Mouse (Mus musculus): Measurements from ENCODE around the gene Tmem147.
A peak's percentile ranks its signal among the peaks of the same experiment; 100 is the strongest.

The Tmem147 gene

GRCm38 (mm10) chr7:30728214-30728613 lies 1.1 kb downstream of the Tmem147 start:
- no peak for DNase-seq (ENCODE audit: low spot score)

DNA sequence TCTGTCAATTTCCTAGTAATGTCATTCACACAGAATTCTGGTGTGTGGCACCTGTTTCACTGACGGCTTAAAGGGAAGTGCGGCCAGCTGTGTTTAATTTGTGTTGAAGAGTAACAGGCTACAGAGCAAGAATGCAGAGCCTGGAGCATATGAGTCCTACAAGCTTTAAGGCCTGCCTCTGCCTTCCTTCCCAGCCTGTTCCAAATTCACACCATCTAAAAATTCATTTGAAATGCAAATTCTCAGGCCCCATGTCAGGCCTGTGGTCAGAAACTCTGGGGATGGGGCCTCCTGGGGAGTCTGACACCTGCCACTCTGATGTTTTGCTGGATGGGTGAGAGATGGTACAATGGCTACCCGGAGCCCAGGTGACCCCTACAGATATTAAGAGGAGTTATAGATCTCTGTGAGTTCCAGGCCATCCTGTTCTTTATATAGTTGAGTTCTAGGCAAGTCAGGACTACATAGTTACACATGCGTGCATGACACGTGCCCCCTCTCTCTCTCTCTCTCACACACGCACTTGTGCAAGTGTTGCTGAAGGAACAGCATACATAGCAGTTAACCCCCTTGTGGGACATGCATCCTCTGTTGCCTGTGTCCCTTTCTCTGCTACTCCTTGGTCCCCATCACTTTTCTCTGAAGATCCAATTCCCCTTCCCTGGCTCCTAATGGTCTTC lies 5.9 kb downstream of the Tmem147 start:
- no peak for DNase-seq (ENCODE audit: low spot score)

DNA sequence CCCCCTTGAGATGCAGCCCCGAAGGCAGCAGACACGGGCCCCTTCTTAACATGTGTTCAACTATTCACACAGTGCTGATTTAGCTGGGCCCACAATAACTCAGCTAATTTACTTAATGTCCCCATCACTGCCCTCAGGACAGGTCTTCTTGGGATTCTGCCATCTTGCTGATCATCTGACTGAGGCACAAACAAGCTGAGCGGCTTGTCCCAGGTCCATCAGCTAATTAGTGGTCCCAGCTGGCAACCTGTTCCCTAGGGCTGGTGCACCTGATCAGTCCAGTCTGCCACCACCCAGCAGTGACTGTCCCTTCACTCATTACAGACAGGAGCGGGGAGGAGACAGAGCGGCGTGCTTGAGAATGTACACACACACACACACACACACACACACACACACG lies 8.1 kb downstream of the Tmem147 start:
- DNase-seq (ENCODE audit: low spot score), result no peak

- DNase-seq (ENCODE audit: low spot score), result no peak
Measured at GRCm38 (mm10) chr7:30719669-30720068, 9.7 kb downstream of the Tmem147 start.

- no peak for DNase-seq (ENCODE audit: low spot score)
Measured at GRCm38 (mm10) chr7:30717716-30718046, 11.7 kb downstream of the Tmem147 start.

GRCm38 (mm10) chr7:30717006-30717715 lies 12.2 kb downstream of the Tmem147 start:
- DNase-seq (ENCODE audit: low spot score), result peak; percentile 89

DNA sequence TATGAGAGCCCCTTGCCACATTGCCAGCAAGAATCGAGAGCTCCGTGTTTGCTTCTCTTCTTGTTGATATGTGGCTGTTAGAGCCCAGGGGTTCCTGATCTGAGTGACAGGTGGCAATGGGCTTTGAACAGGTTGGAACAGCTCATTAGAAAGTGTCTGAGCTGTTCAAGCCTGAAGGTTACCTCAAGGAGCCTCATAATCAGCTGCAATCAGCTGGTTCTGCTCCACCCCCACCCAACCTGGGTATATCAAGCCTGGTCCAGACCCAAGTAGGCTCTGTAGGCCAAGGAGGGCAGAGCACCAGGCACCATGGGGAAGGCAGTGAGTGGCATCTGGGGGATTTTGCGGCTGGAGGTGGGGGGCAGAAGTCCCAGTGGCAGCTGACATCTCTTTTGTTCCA lies 17.4 kb downstream of the Tmem147 start, which contains the start of gene Atp4a:
Atp4a (plus strand) TSS at position 268 of the 400 bp plus-strand sequence.
- DNase-seq (ENCODE audit: low spot score), result no peak

- DNase-seq (ENCODE audit: low spot score), result no peak
Measured at GRCm38 (mm10) chr7:30707441-30707840, 21.9 kb downstream of the Tmem147 start.

DNA sequence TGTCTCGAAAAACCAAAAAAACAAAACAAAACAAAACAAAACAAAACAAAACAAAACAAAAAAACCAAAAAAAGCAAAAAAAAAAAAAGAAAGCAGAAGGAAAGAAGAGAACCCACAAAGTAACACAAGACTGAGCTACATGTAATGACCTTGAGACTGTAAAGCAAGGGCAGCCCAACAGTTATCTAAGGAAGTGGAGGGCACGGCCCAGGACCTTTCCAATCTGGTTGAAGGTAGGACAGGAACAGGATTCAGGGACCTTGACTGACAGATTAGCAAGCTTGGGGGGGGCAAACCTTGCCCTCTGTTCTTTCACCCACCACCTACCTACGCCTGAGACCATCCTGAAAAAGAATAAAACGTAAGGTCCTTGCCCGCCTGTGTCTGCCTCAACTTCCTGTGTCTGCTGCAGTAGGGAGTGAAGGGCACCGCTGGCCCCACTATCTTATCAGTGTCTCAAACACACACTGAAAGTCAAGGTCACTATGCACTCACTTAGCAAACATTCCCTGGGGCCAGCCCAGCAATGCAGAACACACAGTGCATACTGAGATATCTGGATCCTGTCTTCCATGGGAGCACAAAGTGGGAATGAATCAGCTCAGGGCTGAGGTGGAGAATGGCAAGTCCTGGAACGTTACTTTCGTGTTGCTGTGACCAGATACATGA lies 23.0 kb downstream of the Tmem147 start:
- DNase-seq (ENCODE audit: low spot score), result no peak

- peak; percentile 82 for DNase-seq (ENCODE audit: low spot score)
Measured at GRCm38 (mm10) chr7:30698589-30698988, 30.8 kb downstream of the Tmem147 start, which contains the start of gene 2200002J24Rik. TSS of gene 2200002J24Rik (plus strand) at chr7:30698926.

DNA sequence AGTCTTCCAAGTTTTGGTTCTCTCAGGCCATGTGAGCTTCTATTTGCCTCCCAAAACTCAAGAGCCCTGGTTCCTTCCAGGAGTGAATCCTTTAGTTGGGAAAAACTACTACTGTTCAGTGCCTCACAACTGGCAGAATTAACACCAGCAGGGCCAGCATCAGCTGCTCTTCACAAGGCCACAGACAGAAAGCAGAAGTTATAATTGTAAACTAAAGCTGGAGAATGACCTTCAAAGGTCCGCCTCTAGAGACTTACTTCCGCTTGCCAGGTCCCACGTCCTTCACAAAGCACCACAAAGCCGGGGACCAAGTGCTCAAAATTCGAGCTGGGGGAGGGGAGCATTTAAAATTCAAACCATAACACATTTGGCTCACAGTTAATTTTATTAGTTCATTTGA lies 31.2 kb downstream of the Tmem147 start:
- no peak for DNase-seq (ENCODE audit: low spot score)

DNA sequence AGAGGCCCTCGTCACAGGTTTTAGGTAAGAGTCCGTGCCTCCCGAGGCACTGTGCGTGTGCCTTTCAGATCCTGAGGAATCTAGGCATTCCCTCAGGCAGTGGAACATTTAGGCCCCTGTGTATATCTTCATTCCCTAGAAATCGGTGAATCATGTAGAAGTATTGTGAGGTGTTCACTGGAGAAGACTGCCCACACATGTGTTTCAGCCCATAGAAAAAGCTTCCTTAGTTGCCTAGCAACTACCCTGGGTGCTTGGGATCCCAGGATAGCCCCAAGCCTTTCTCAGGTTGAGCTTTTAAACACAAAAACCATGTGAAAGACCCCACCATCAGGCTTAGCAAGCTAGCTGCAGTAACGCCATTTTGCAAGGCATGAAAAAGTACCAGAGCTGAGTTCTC lies 41.0 kb downstream of the Tmem147 start:
- DNase-seq (ENCODE audit: low spot score), result no peak

DNA sequence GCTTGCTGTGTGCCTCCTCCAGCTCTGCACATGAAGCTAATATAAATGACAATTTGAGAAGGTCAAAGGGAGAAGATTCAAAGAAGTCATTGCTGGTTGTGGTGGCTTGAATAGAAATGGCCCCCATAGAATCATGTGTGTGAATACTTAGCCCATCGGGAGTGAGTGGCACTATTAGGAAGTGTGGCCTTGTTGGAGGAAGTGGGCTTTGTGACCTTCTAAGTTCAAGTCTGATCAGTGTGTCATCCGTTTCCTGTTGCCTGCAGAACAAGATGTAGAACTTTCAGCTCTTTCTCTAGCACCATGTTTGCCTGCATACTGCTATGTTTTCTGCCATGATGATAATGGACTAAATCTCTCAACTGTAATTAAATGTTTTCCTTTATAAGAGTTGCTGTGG lies 45.9 kb downstream of the Tmem147 start:
- DNase-seq (ENCODE audit: low spot score), result no peak

- peak; percentile 72 for DNase-seq (ENCODE audit: low spot score)
Measured at GRCm38 (mm10) chr7:30681897-30682296, 47.4 kb downstream of the Tmem147 start.

GRCm38 (mm10) chr7:30678263-30678975 lies 50.9 kb downstream of the Tmem147 start:
- DNase-seq (ENCODE audit: low spot score), result peak; percentile 68

All from testis, postnatal 10 days (tissue).